Mouse (Mus musculus) gastrocnemius, adult 18-20 months (tissue): Measurements from ENCODE around the gene Slc43a1. TPM values are rescaled to one million over a fixed set of nuclear protein-coding genes. Genes with fewer than 3 reads are reported as not detected.
"Not testable (repeated sequence)": the region's sequence is repeated elsewhere in the genome, so short reads cannot be mapped to it uniquely, and the experiment has no call there.

ENCODE experiments used
- DNase-seq: peaks from one replicate; pipeline ENCODE4 v3.0.0; 2021; ENCODE audit warnings: low spot score
- total RNA-seq, 2 experiments: library from RNA; stranded (reverse); gene quantifications; 2 replicates each; pipeline ENCODE4 v1.2.3; 2021

Gene Slc43a1
- total RNA-seq, 2 experiments from 2014 or later = 11.0 to 12.7 TPM

- no peak for DNase-seq
Observed at GRCm38 (mm10) chr2:84893359-84893758, 54.7 kb downstream of the Slc43a1 start.

GRCm38 (mm10) chr2:84895495-84896198 lies 57.0 kb downstream of the Slc43a1 start:
- no peak for DNase-seq

- DNase-seq = not testable (repeated sequence)
Observed at GRCm38 (mm10) chr2:84896686-84897085, 58.0 kb downstream of the Slc43a1 start.

- no peak for DNase-seq
Observed at GRCm38 (mm10) chr2:84912722-84913121, 74.1 kb downstream of the Slc43a1 start.

Other genes with a start within 250 kb of the Slc43a1 start
- gene Ctnnd1, start 188.1 kb upstream of the Slc43a1 start, total RNA-seq = 10 to 100 TPM; 23.2 to 29.2 TPM
- not detected for gene Btbd18, start 179.8 kb upstream of the Slc43a1 start, total RNA-seq
- 10 to 100 TPM; 12.0 to 14.4 TPM for gene Selenoh, start 168.1 kb upstream of the Slc43a1 start, total RNA-seq
- 1 to 10 TPM in 1 of 2 experiments, under 1 TPM in 1; 0.59 to 2.2 TPM for gene Gm28635, start 160.8 kb upstream of the Slc43a1 start, total RNA-seq
- gene Med19, start 160.4 kb upstream of the Slc43a1 start, total RNA-seq = 1 to 10 TPM; 7.7 to 8.5 TPM
- gene Tmx2, start 159.7 kb upstream of the Slc43a1 start, total RNA-seq = 10 to 100 TPM; 45.5 to 47.7 TPM
- 10 to 100 TPM; 72.0 to 78.9 TPM for gene Zdhhc5, start 123.7 kb upstream of the Slc43a1 start, total RNA-seq
- 1 to 10 TPM; 3.3 to 3.8 TPM for gene Clp1, start 111.5 kb upstream of the Slc43a1 start, total RNA-seq
- gene Ypel4, start 104.8 kb upstream of the Slc43a1 start, total RNA-seq = under 1 TPM; 0.38 to 0.57 TPM
- gene Gm19426, start 95.2 kb upstream of the Slc43a1 start, total RNA-seq = under 1 TPM in 1 of 2 experiments, not detected in 1; 0.43 TPM
- gene Serping1, start 63.4 kb upstream of the Slc43a1 start, total RNA-seq = 10 to 100 TPM; 50.8 to 72.0 TPM
- 1 to 10 TPM; 2.9 to 3.7 TPM for gene Ube2l6, start 40.0 kb upstream of the Slc43a1 start, total RNA-seq
- 100 to 1,000 TPM; 104 to 119 TPM for gene Smtnl1, start 16.2 kb upstream of the Slc43a1 start, total RNA-seq
- 10 to 100 TPM; 38.2 to 57.8 TPM for gene Timm10, start 11.9 kb upstream of the Slc43a1 start, total RNA-seq
- under 1 TPM; 0.52 to 0.62 TPM for gene Rtn4rl2, start 47.9 kb downstream of the Slc43a1 start, total RNA-seq
- gene Slc43a3, start 97.7 kb downstream of the Slc43a1 start, total RNA-seq = 10 to 100 TPM; 17.2 to 18.4 TPM
- not detected for gene Prg2, start 141.6 kb downstream of the Slc43a1 start, total RNA-seq
- gene Prg3, start 149.4 kb downstream of the Slc43a1 start, total RNA-seq = not detected
- 10 to 100 TPM; 25.8 to 27.9 TPM for gene Ssrp1, start 198.4 kb downstream of the Slc43a1 start, total RNA-seq
- gene P2rx3, start 198.6 kb downstream of the Slc43a1 start, total RNA-seq = under 1 TPM; 0.40 to 0.50 TPM
- 10 to 100 TPM; 24.4 to 37.0 TPM for gene Tnks1bp1, start 209.2 kb downstream of the Slc43a1 start, total RNA-seq